Mouse (Mus musculus) kidney, adult 8-10 months (tissue): ENCODE data around the gene Kpna2.

Experiments
- DNase-seq, 2 experiments: peaks; one replicate each; pipeline ENCODE4 v3.0.0; 2022

The Kpna2 gene

GRCm38 (mm10) chr11:106980455-106980854 lies 18.9 kb downstream of the Kpna2 start:
- DNase-seq: peak; percentile 74 to 79

GRCm38 (mm10) chr11:106976194-106976593 lies 23.1 kb downstream of the Kpna2 start:
- peak; percentile 39 to 53 for DNase-seq

- DNase-seq: no peak
Measured at GRCm38 (mm10) chr11:106975419-106976177, 23.7 kb downstream of the Kpna2 start.

GRCm38 (mm10) chr11:106974440-106974839 lies 24.9 kb downstream of the Kpna2 start:
- no peak for DNase-seq

- DNase-seq: no peak
Measured at GRCm38 (mm10) chr11:106973016-106973415, 26.3 kb downstream of the Kpna2 start.

- no peak for DNase-seq
Measured at GRCm38 (mm10) chr11:106969798-106970197, 29.5 kb downstream of the Kpna2 start.

GRCm38 (mm10) chr11:106967630-106968029 lies 31.7 kb downstream of the Kpna2 start:
- peak; percentile 52 to 60 for DNase-seq

- no peak for DNase-seq
Measured at GRCm38 (mm10) chr11:106965881-106966280, 33.5 kb downstream of the Kpna2 start.

- DNase-seq: no peak
Measured at GRCm38 (mm10) chr11:106962310-106962709, 37.0 kb downstream of the Kpna2 start.

GRCm38 (mm10) chr11:106961471-106962081 lies 37.8 kb downstream of the Kpna2 start:
- DNase-seq: no peak

- DNase-seq: no peak
Measured at GRCm38 (mm10) chr11:106959121-106959520, 40.2 kb downstream of the Kpna2 start.

- no peak for DNase-seq
Measured at GRCm38 (mm10) chr11:106958407-106959071, 40.8 kb downstream of the Kpna2 start.

GRCm38 (mm10) chr11:106957271-106957980 lies 41.9 kb downstream of the Kpna2 start:
- peak; percentile 74 to 76 for DNase-seq

GRCm38 (mm10) chr11:106954566-106954965 lies 44.8 kb downstream of the Kpna2 start:
- DNase-seq: no peak

GRCm38 (mm10) chr11:106954116-106954515 lies 45.2 kb downstream of the Kpna2 start:
- DNase-seq: no peak
